Mouse (Mus musculus): ENCODE data around the gene Clca1. TPM values are rescaled to one million over a fixed set of nuclear protein-coding genes. Genes with fewer than 3 reads are reported as not detected.

The Clca1 gene
- total RNA-seq, 2 experiments from 2014 or later = not detected

Other genes with a start within 250 kb of the Clca1 start
- gene Clca3a2, start 213.3 kb downstream of the Clca1 start, total RNA-seq (2021) = not detected
- not detected for gene Clca3b, start 183.4 kb downstream of the Clca1 start, total RNA-seq (2021)
- gene Clca4b, start 100.2 kb downstream of the Clca1 start, total RNA-seq (2021) = not detected
- gene Clca4a, start 57.7 kb downstream of the Clca1 start, total RNA-seq (2021) = not detected
- gene Clca2, start 66.7 kb upstream of the Clca1 start, total RNA-seq (2021) = under 1 TPM in 1 of 2 experiments, not detected in 1; 0.13 TPM
- gene Odf2l, start 85.8 kb upstream of the Clca1 start, total RNA-seq (2021) = 10 to 100 TPM; 11.3 to 11.4 TPM

All from adrenal gland, adult 18-20 months (tissue).